Mouse (Mus musculus) layer of hippocampus, adult 2 months (tissue): ENCODE results near the gene Nmur1. TPM values are rescaled to one million over a fixed set of nuclear protein-coding genes. Genes with fewer than 3 reads are reported as not detected.

ENCODE experiments used
- DNase-seq, 2 experiments: peaks; one replicate each; pipeline ENCODE4 v3.0.0; 2022; ENCODE audit warnings: low spot score in 2 of 2
- H3K27ac ChIP-seq: fragments of 200-600 bp; 2 replicates; pipeline ENCODE4 v1.8.1; 2022
- H3K4me3 ChIP-seq: fragments of 200-600 bp; 2 replicates; pipeline ENCODE4 v1.8.1; 2022; ENCODE audit warnings: mild to moderate bottlenecking
- CTCF ChIP-seq: fragments of 200-600 bp; conservative IDR thresholded peaks from 2 replicates; pipeline ENCODE4 v1.8.1; 2022; ENCODE audit warnings: antibody characterized with exemption, mild to moderate bottlenecking, moderate library complexity
- total RNA-seq, 2 experiments: library from RNA; stranded (reverse); gene quantifications; 2 replicates each; pipeline ENCODE4 v1.2.3; 2021

Gene Nmur1
- total RNA-seq, 2 experiments from 2014 or later: not detected

DNA sequence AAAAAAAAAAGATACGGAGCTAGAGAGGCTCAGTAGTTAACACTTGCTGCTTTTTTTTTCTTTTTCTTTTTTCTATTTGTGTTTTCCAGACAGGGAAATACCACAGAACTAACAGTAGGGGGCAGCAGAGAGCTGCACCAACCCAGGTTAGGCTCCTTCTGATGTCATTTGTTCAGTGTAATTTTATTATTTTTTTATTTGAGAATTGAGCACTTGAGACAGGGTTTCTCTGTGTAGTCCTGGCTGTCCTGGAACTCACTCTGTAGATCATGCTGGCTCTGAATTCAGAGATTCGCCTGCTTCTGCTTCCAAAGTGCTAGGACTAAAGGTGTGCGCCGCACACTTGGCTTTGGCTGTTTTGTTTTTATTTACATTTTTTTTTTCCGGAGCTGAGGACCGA lies 9.7 kb downstream of the Nmur1 start:
- no peak overlapping the region for H3K4me3 ChIP-seq
- TF ChIP-seq CTCF: peak; percentile 71
- no peak overlapping the region for H3K27ac ChIP-seq
- DNase-seq: no peak

DNA sequence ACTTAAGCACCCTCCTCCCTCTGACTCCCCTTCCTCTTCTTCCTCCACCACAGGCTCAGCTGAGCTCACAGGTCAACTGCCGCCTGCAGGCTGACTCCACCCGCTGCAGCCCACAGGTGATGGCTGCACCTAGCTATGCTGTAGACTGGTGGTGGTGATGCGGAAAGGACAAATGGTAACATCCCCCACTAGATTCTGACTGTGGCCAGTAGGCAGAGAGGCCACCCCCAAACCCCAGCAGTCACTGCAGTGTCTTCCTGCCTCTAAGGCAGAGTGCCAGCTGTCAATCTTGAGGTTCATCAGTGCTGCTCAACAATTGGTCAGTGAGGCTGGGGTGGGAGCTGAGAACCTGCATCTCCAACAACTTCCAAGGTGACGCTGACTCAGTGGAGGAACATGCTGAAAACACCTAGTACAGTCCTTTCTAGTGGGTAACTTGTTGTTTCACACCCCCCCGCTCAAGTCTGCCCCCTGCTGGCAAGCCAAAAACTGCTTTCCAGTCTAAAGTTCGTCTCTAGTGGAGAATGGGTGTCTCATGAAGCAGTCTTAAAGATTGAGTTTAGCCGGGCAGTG lies 10.3 kb downstream of the Nmur1 start:
- peak; percentile 70 for TF ChIP-seq CTCF
- Histone ChIP-seq H3K4me3 (no peak overlapping the region), H3K27ac (no peak overlapping the region)
- no peak for DNase-seq

DNA sequence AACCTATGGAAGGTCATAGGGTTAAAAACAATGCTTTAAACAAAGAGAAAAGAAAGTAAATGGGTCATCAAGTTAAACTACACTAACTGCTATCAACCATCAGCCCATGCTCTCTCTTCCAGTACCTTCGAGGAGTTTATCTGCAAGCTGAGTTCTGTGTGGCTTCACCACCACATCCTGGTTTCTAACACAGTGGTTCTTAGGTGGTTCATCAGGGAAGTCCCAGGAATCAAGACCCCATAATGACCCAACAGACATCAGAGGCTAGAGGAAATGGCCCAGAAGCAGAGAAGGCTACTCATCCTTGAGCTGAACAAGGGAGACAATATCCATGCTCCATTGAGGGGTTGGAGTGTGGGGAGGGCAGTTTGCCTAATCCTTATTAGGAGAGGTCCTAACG lies 10.9 kb downstream of the Nmur1 start:
- Histone ChIP-seq H3K27ac (no peak overlapping the region), H3K4me3 (no peak overlapping the region)
- no peak for DNase-seq
- TF ChIP-seq CTCF: no peak

DNA sequence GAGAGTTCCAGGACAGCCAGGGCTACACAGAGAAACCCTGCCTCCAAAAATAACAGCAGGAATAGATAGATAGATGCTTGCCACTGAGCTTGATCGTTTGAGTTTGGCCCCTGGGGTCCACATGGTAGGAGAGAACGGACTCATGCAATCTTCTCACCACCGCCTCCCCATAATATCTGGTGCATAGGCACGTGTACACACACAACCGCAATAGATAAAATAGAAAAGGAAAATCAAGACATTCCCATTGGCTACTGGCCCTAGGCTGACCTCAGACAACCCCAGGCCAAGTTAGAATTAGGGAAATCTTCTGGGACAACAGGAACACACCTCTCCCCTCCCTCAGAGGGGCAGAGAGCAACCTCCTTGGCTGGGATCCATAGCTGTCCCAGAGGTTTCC lies 11.3 kb downstream of the Nmur1 start:
- no peak overlapping the region for H3K4me3 ChIP-seq
- no peak for DNase-seq
- TF ChIP-seq CTCF: no peak
- no peak overlapping the region for H3K27ac ChIP-seq

DNA sequence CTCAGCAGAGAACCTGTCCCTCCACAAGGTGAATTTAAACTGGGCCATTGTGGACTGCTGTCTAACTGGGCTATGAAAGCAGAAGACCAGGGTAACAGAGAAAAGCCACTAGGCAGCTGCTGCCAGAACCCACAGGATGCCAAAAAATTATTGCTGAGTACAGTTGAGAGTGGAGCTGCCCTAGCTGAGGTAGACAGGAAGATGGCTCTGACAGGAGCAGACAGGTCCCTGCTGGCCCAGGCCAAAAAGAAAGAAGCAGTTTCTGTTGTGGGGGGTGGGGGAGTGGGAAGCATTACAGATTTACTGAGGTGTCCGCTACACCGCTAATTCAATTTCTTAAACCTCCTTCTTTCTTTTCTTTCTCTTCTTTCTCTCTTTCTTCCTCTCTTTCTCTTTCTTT lies 16.6 kb downstream of the Nmur1 start:
- TF ChIP-seq CTCF: no peak
- Histone ChIP-seq H3K4me3 (no peak overlapping the region), H3K27ac (no peak overlapping the region)
- DNase-seq: no peak

GRCm38 (mm10) chr1:86408515-86408914 lies 17.5 kb downstream of the Nmur1 start:
- Histone ChIP-seq H3K27ac (no peak overlapping the region), H3K4me3 (no peak overlapping the region)
- no peak for TF ChIP-seq CTCF
- no peak for DNase-seq

GRCm38 (mm10) chr1:86406914-86407313 lies 19.1 kb downstream of the Nmur1 start:
- 0 out of 2 replicates have a peak overlapping the region, but pooled peaks have one; percentile 46 for H3K27ac ChIP-seq
- no peak for DNase-seq
- no peak overlapping the region for H3K4me3 ChIP-seq
- no peak for TF ChIP-seq CTCF

- Histone ChIP-seq H3K27ac (0 out of 2 replicates have a peak overlapping the region, but pooled peaks have one; percentile 46), H3K4me3 (no peak overlapping the region)
- no peak for DNase-seq
- TF ChIP-seq CTCF: no peak
Observed at GRCm38 (mm10) chr1:86406313-86406712, 19.7 kb downstream of the Nmur1 start.

- H3K27ac ChIP-seq: no peak overlapping the region
- no peak overlapping the region for H3K4me3 ChIP-seq
- no peak for DNase-seq
- TF ChIP-seq CTCF: peak; percentile 68
Observed at GRCm38 (mm10) chr1:86404834-86405233, 21.2 kb downstream of the Nmur1 start.

DNA sequence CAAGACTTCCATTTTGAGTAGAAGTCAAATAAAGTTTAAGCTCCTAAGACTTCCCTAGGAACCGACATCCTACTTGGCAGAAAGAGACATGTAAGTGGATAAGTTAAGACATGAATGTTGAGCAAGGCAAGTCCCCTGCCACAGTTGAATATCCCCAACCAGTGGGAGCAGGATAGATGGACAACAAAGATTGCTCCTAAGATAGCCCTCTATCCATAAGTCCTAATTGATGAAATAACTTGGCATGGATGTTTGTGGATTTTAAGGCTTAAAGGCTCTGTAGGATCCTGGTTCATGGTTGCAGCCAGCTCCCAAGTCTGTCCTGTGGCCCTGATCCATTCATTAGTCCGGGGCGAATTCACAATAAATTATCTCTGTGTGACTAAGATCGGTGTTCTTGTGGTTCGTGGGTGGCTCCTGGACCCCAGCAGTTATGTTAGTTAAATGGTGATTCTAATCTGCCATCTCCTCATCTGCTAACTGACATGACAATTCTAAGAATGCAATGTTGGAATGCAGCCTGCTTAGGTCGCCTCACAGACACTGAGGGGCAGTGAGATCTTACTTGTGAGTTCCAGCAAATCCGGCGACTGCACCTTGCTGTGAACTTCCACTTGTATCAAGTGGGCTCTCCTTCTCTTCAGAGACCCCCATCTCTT lies 25.8 kb downstream of the Nmur1 start:
- H3K27ac ChIP-seq: no peak overlapping the region
- no peak for TF ChIP-seq CTCF
- H3K4me3 ChIP-seq: no peak overlapping the region
- DNase-seq: no peak

- no peak overlapping the region for H3K27ac ChIP-seq
- no peak for DNase-seq
- no peak for TF ChIP-seq CTCF
- H3K4me3 ChIP-seq: no peak overlapping the region
Observed at GRCm38 (mm10) chr1:86399322-86399721, 26.7 kb downstream of the Nmur1 start.

DNA sequence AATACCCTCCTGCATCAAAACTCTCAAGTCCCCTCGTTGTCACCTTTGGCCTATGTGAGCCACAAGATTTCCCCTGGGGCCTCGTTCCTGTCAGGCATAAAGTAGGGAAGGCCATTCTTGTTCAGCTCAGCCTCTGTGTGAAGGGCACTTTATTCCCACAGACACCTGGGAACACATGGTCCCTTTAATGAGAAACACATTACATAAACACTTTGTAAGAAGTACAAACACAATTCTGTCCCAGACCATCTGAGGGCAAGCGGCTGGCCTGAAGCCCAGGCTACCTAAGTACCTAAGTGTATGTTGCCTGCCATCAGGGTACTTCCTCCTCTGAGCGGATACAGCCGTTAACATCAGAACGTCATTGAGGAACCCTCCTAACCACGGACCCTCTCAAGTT lies 27.8 kb downstream of the Nmur1 start:
- no peak for TF ChIP-seq CTCF
- no peak for DNase-seq
- Histone ChIP-seq H3K27ac (no peak overlapping the region), H3K4me3 (no peak overlapping the region)

DNA sequence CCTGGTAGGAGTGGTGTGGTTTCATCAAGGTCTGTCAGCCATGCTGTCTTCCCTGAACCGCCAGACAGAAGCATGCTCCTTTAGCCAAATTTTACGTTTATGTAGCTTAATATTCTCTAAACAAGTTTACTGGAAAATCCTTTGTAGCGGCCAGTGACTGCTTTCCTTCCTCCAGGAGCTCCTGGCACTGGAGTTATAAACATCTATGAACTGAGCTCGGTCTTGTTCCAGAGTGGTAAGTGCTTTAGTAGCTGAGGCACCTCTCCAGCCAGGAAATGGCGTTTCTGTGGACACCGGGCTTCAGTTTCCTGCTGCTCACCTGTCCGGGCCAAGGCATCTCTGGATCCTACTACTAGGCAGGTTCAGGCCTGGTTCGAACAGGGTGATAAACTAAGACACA lies 28.4 kb downstream of the Nmur1 start:
- TF ChIP-seq CTCF: no peak
- DNase-seq: no peak
- Histone ChIP-seq H3K4me3 (no peak overlapping the region), H3K27ac (no peak overlapping the region)

- peak; percentile 60 for TF ChIP-seq CTCF
- H3K27ac ChIP-seq: no peak overlapping the region
- no peak for DNase-seq
- H3K4me3 ChIP-seq: no peak overlapping the region
Observed at GRCm38 (mm10) chr1:86395897-86396296, 30.1 kb downstream of the Nmur1 start.
